Mouse (Mus musculus) forebrain, postnatal 0 days (tissue): Measurements from ENCODE around the gene Fam43b. TPM values are rescaled to one million over a fixed set of nuclear protein-coding genes. Genes with fewer than 3 reads are reported as not detected.

Experiments
- ATAC-seq: fragments of 200-750 bp; cut with Nextera tagmentation; 2 replicates; pipeline ENCODE4 v1.8.0; 2017; ENCODE audit warnings: mild to moderate bottlenecking, moderate library complexity
- DNase-seq: peaks from one replicate; pipeline ENCODE4 v3.0.0-alpha.2; 2015
- H3K27ac ChIP-seq: fragments of 300-500 bp; sonication (generic); 2 replicates; pipeline ENCODE4 v1.5.1; 2014; ENCODE audit warnings: low read depth, mild to moderate bottlenecking, antibody characterized with exemption, low read length, moderate library complexity, mixed read lengths
- H3K27me3 ChIP-seq: fragments of 300-500 bp; sonication (generic); 2 replicates; pipeline ENCODE4 v1.6.1; 2014; ENCODE audit warnings: mild to moderate bottlenecking, low read length, mixed read lengths; ENCODE audit not compliant: insufficient read depth
- H3K36me3 ChIP-seq: fragments of 300-500 bp; sonication (generic); 2 replicates; pipeline ENCODE4 v1.6.1; 2014; ENCODE audit warnings: mild to moderate bottlenecking, moderate library complexity; ENCODE audit not compliant: insufficient read depth
- H3K4me1 ChIP-seq: fragments of 300-500 bp; sonication (generic); 2 replicates; pipeline ENCODE4 v1.6.1; 2014; ENCODE audit warnings: antibody characterized with exemption; ENCODE audit not compliant: insufficient read depth
- H3K4me2 ChIP-seq: fragments of 300-500 bp; sonication (generic); 2 replicates; pipeline ENCODE4 v1.6.1; 2014; ENCODE audit warnings: low read depth, mild to moderate bottlenecking, moderate library complexity
- H3K4me3 ChIP-seq: fragments of 300-500 bp; sonication (generic); 2 replicates; pipeline ENCODE4 v1.5.1; 2014; ENCODE audit warnings: low read depth, low read length, mixed read lengths
- H3K9ac ChIP-seq: fragments of 300-500 bp; sonication (generic); 2 replicates; pipeline ENCODE4 v1.6.1; 2014; ENCODE audit warnings: mild to moderate bottlenecking
- H3K9me3 ChIP-seq: fragments of 300-500 bp; sonication (generic); 2 replicates; pipeline ENCODE4 v1.6.1; 2016; ENCODE audit warnings: low read length
- CTCF ChIP-seq: sonication (generic); IDR thresholded peaks from 2 replicates; pipeline ENCODE4 v1.5.1; 2016; ENCODE audit warnings: antibody characterized with exemption, control low read depth, low read depth
- WGBS: fragments of 180-500 bp; shearing (Covaris S2); extraction: QIAGEN DNeasy Blood & Tissue Kit; methylation state at CpG from one replicate; pipeline ENCODE4 v1.1.7; 2014; 5-methylcytosine and 5-hydroxymethylcytosine counted together
- polyA plus RNA-seq: library from polyadenylated mRNA; unstranded; fragments of >200 nt; fragmentation: Nextera tagmentation; extraction: Ambion mirVana; gene quantifications from 2 replicates; pipeline ENCODE4 v1.2.1, GENCODE M21; 2015
- total RNA-seq: library from RNA; depleted of rRNA; stranded (reverse); fragments of >200 nt; gene quantifications from 2 replicates; pipeline ENCODE4 v1.2.3, GENCODE M21; 2014

Gene Fam43b
- total and polyA plus RNA-seq, 2 experiments from 2014 or later = 14.7 to 22.6 TPM

DNA sequence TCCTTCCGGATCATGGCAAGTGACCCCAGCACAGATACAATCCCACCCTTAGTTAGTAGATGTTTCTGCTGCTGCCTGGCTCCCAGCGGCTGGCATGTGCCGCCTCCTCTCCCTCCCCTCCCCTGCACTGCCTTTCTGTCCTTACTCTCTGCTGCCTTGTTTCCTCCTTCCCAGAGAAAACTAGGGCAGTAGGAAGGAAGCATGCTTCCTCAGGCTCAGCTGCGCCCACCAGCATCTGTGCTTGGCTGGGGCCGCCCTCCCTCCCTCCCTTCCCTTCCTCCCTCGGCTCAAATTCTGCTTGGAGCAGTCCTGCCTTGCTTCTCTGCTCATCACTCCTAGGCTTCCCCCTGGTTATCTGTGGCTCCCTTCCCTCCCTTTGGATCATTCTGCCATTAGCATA lies 18.4 kb upstream of the Fam43b start:
- Histone ChIP-seq H3K36me3 (no peaks in the 10 kb centered on the region), H3K9ac (peak overlapping the region; percentile 25; the same call in 1 of the 2 replicates), H3K9me3 (no peaks in the 10 kb centered on the region), H3K4me2 (no peak overlapping the region), H3K4me3 (no peak overlapping the region), H3K4me1 (peaks cover 21% of the 10 kb centered on the region), H3K27me3 (peaks cover 8% of the 10 kb centered on the region; the same call in 1 of the 2 replicates), H3K27ac (peak overlapping the region; percentile 70)
- ATAC-seq = peak; percentile 66
- TF ChIP-seq CTCF = no peak
- WGBS = 22% methylated on average over 6 of the region's 6 CpGs
- peak; percentile 65 for DNase-seq

DNA sequence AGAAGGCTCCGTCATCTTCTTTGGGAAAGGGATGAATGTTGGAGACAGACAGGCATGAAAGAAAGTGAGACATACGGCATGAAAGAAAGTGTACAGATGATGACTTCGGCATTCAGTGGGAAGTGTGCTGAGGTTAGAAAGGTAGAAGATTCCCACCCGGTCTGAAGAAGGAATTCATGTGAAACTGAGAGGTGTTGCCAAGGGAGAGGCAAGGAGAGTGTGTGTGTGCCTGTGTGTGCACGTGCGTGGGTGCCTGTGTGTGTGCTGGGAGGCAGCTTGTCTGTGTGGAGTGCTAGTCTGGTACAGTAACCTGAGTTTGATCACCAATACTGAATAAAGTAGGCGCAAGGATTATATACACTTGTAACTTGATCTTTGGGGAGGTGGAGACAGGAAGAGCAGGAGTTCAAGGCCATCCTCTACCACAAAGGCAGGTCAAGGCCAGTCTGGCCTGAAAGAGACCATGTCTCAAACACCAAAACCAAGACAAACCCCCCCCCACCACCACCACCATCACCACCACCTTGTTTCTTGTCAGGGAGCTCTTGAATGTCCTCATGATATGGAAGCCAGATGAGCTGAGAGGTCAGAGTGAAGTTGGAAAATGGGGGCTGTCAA lies 15.3 kb upstream of the Fam43b start:
- H3K9ac ChIP-seq = no peak overlapping the region
- TF ChIP-seq CTCF = no peak
- ATAC-seq (no peak), DNase-seq (no peak)
- peaks cover 8% of the 10 kb centered on the region; the same call in 1 of the 2 replicates for H3K27me3 ChIP-seq
- H3K36me3 ChIP-seq = no peaks in the 10 kb centered on the region
- peaks cover 5% of the 10 kb centered on the region; the same call in 1 of the 2 replicates for H3K4me1 ChIP-seq
- no peak overlapping the region for H3K27ac ChIP-seq
- H3K9me3 ChIP-seq = no peaks in the 10 kb centered on the region
- H3K4me2 ChIP-seq = no peak overlapping the region
- WGBS = 57% methylated on average over 7 of the region's 7 CpGs
- H3K4me3 ChIP-seq = no peak overlapping the region

DNA sequence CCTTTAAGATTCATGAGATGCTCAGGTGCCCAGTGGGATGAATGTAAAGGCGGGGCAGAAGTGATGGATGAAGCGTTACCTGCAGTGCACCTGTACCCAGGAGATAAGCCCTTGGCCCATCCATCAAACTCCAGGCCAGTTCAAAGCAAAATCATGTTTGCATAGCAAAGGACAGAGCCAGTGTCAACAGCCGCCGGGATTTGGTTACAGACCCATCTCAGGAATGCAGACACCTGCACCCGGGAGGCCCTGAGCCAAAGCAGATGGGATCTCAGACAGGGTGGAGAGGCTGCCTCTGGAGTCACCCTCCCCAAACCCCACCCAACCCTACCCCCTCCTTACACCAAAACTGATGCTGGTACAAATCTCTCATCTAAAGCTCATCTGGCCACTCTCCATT lies 14.7 kb upstream of the Fam43b start:
- no peak for TF ChIP-seq CTCF
- WGBS = 29% methylated on average over 5 of the region's 5 CpGs
- no peak for ATAC-seq

DNA sequence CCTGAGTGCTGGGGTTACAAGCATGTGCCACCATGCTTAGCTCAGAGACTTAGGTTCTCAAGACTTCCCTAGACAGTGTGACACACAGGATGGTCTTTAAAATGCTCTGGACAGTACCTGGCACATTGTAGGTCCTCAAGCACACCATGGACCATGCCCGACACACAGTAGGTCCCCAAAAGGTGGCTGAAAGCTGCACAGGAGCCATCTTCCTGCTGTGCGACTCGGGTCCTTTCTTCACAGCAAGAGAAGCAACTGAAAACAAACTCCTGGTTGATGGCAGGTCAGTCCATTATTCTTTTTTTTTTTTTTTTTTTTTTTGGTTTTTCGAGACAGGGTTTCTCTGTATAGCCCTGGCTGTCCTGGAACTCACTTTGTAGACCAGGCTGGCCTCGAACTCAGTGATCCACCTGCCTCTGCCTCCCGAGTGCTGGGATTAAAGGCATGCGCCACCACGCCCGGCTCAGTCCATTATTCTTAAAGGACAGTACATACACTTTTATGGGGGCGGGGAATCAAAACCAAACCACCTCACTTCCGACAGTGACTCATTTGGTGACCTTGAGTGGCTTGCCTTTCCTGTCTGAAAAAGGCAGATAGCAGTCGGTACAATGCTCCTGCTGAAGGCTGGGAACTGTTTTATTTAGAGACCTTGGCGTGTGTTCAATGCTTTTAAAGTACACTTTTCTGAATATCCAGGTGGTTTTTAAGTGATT lies 11.3 kb upstream of the Fam43b start:
- no peak overlapping the region for H3K27ac ChIP-seq
- DNase-seq (no peak), ATAC-seq (no peak)
- no peaks in the 10 kb centered on the region for H3K4me1 ChIP-seq
- H3K9ac ChIP-seq = no peak overlapping the region
- H3K9me3 ChIP-seq = no peaks in the 10 kb centered on the region
- no peak overlapping the region for H3K4me2 ChIP-seq
- peaks cover 8% of the 10 kb centered on the region; the same call in 1 of the 2 replicates for H3K27me3 ChIP-seq
- H3K4me3 ChIP-seq = no peak overlapping the region
- 81% methylated on average over 12 of the region's 13 CpGs for WGBS
- no peak for TF ChIP-seq CTCF
- no peaks in the 10 kb centered on the region for H3K36me3 ChIP-seq

More for the DNA sequence above, 14.7 kb upstream of the Fam43b start:
- Histone ChIP-seq H3K4me1 (peaks cover 5% of the 10 kb centered on the region; the same call in 1 of the 2 replicates), H3K27ac (no peak overlapping the region), H3K27me3 (peaks cover 8% of the 10 kb centered on the region; the same call in 1 of the 2 replicates), H3K9me3 (no peaks in the 10 kb centered on the region), H3K4me3 (no peak overlapping the region), H3K9ac (no peak overlapping the region), H3K36me3 (no peaks in the 10 kb centered on the region), H3K4me2 (no peak overlapping the region)
- no peak for DNase-seq

DNA sequence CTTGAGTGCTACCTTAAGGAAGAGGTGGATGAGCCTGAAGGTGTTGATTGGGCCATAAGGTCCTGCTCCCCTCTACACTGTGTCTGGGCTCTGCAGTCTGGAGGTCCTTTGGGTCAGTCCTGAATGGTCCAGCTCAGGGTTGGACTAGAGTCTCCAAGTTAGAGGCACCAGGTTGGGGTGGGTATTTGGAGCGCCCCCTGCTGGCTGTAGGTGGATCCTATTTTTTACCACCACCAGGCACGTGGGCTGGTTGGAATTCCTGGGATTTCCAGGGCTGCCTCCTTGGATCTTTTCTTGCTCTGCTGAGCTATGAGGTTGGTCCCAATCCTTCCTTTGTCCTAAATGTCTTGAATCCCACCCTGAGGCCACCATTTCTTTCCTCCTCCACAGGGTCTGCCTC lies 8.5 kb upstream of the Fam43b start:
- no peaks in the 10 kb centered on the region for H3K27me3 ChIP-seq
- no peak overlapping the region for H3K27ac ChIP-seq
- no peak for DNase-seq
- TF ChIP-seq CTCF = peak; percentile 42
- no peak overlapping the region for H3K4me3 ChIP-seq
- 4% methylated on average over 2 of the region's 2 CpGs for WGBS
- no peak for ATAC-seq
- H3K4me1 ChIP-seq = no peaks in the 10 kb centered on the region
- H3K36me3 ChIP-seq = no peaks in the 10 kb centered on the region
- no peaks in the 10 kb centered on the region for H3K9me3 ChIP-seq
- no peak overlapping the region for H3K4me2 ChIP-seq
- no peak overlapping the region for H3K9ac ChIP-seq

DNA sequence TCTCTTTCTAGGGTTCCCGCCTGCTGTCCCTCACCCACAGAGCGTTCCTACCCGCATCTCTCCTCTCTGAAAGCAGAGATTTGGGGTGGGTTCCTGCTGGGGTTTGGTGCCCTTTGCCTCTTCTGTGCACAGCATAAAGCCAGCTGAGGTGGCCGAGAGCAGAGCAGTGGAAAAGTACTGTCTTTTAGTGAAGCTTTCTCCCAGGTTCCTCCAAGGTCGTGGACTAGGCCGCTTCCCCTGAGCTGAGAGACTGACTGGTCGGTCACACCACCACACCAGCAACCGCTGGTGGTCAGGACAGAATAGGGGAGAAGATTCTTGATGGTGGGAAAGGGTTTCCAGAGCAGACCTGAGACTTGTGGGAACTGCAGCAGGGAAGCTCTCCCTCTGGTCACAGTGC lies 383 bp upstream of the Fam43b start:
- H3K27ac ChIP-seq = no peak overlapping the region
- WGBS = 5% methylated on average over 8 of the region's 8 CpGs

More for the DNA sequence above, 383 bp upstream of the Fam43b start:
- no peak for TF ChIP-seq CTCF
- no peaks in the 10 kb centered on the region for H3K9me3 ChIP-seq
- no peak overlapping the region for H3K9ac ChIP-seq
- peaks cover 26% of the 10 kb centered on the region for H3K27me3 ChIP-seq
- ATAC-seq (0 out of 2 replicates have a peak, but pooled peaks have one; percentile 2), DNase-seq (no peak)
- H3K4me3 ChIP-seq = peak overlapping the region; percentile 54
- H3K36me3 ChIP-seq = no peaks in the 10 kb centered on the region
- peak overlapping the region; percentile 90 for H3K4me2 ChIP-seq
- peaks cover 12% of the 10 kb centered on the region; the same call in 1 of the 2 replicates for H3K4me1 ChIP-seq
